Comparison of ENCODE assay signal across 36 mouse cellular contexts in genomic region chr8:107040632-107041031, GRCm38 (mm10). TPM values are rescaled to one million over a fixed set of nuclear protein-coding genes. Genes with fewer than 3 reads are reported as not detected.
"Had no signal": no experiment of that assay in that cellular context is flagged by ENCODE, and none has a peak within 500 bp of the region (broad histone marks: within the 10 kb centered on the region; RNA-seq: fewer than 3 reads in every experiment).

No protein-coding gene starts in this region.

- H3K4me1 ChIP-seq: heart, embryonic 10.5 days; heart, embryonic 12.5 days; hindbrain, embryonic 12.5 days; kidney, embryonic 15.5 days; limb, embryonic 13.5 days; limb, embryonic 15.5 days had no signal

- ATAC-seq: hindbrain, embryonic 16.5 days; intestine, embryonic 16.5 days; liver, embryonic 12.5 days had no signal

- DNase-seq: gastrocnemius, postnatal 14 days; gastrocnemius, postnatal 36 days; heart, adult 18-20 months; heart, postnatal 10 days; heart, postnatal 4 days; kidney, adult 11 months; kidney, adult 2 months; kidney, adult 9 months; kidney, postnatal 14 days; kidney, postnatal 36 days; left cerebral cortex, postnatal 4 days had no signal

- H3K27ac ChIP-seq: heart, embryonic 10.5 days; hindbrain, embryonic 12.5 days; hindbrain, embryonic 14.5 days; kidney, embryonic 15.5 days; kidney, postnatal 0 days; layer of hippocampus, adult 2 months; left cerebral cortex, adult 2 months; limb, embryonic 13.5 days; limb, embryonic 15.5 days; liver, embryonic 12.5 days; liver, embryonic 14.5 days had no signal

- H3K9me3 ChIP-seq: heart, embryonic 10.5 days; heart, embryonic 12.5 days; hindbrain, embryonic 12.5 days; kidney, embryonic 15.5 days; limb, embryonic 13.5 days; limb, embryonic 15.5 days; liver, embryonic 12.5 days had no signal

- H3K27me3 ChIP-seq: heart, embryonic 12.5 days; hindbrain, embryonic 12.5 days; kidney, embryonic 15.5 days; limb, embryonic 13.5 days; limb, embryonic 15.5 days; liver, embryonic 12.5 days had no signal

- H3K4me3 ChIP-seq: heart, embryonic 10.5 days; heart, embryonic 12.5 days; hindbrain, embryonic 12.5 days; kidney, embryonic 15.5 days; layer of hippocampus, adult 2 months; left cerebral cortex, adult 2 months; limb, embryonic 13.5 days; limb, embryonic 15.5 days; liver, embryonic 12.5 days had no signal

RNA-seq across cellular contexts. Expression of gene Tmed6, which starts 24.8 kb away (rescaled TPM):
- total RNA-seq: gastrocnemius, adult 18-20 months; gastrocnemius, adult 8-10 months; gastrocnemius, postnatal 14 days; gastrocnemius, postnatal 36 days; heart, adult 18-20 months; heart, adult 8-10 months; heart, postnatal 10 days; heart, postnatal 25 days; heart, postnatal 4 days; layer of hippocampus, postnatal 10 days; layer of hippocampus, postnatal 25 days; left cerebral cortex, adult 2 months; left cerebral cortex, postnatal 25 days; left cerebral cortex, postnatal 4 days had no signal
- polyA plus RNA-seq: heart, embryonic 12.5 days; heart, embryonic 14.5 days; heart, embryonic 16.5 days; hindbrain, embryonic 12.5 days; hindbrain, embryonic 14.5 days; hindbrain, embryonic 16.5 days; limb, embryonic 11.5 days; limb, embryonic 13.5 days; limb, embryonic 15.5 days; liver, adult 2 months had no signal
